Mouse (Mus musculus): ENCODE data around the gene Gm10912. TPM values are rescaled to one million over a fixed set of nuclear protein-coding genes. Genes with fewer than 3 reads are reported as not detected.

Gene Gm10912
- total and polyA plus RNA-seq, 2 experiments from 2014 or later, result not detected

DNA sequence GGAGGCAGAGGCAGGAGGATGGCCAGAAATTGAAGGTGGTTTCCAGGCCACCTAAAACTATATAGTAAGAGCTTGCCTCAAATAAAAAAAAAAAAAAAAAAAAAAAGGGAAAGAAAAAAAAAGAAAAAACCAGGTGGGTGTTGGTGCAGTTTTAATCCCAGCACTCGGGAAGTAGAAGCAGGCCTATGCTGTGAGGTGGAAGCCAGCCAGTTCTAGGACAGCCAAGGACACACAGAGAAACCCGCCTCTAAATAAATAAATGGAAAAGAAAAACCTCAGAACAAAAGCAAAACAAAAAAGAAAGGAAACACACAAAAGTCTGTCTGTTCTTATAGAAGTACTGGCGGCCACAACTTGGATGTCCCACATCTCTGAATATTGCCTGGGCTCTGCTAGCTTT is 49.3 kb downstream of the Gm10912 start:
- Histone ChIP-seq H3K4me3 (ENCODE audit: low read length) (no peak overlapping the region), H3K4me1 (ENCODE audit: insufficient read depth, low read length) (no peaks in the 10 kb centered on the region), H3K9ac (replicated peaks; ENCODE audit: low read length) (no peak overlapping the region), H3K36me3 (ENCODE audit: insufficient read depth, low read length) (no peaks in the 10 kb centered on the region), H3K27me3 (ENCODE audit: insufficient read depth, low read length) (no peaks in the 10 kb centered on the region), H3K27ac (no peak overlapping the region), H3K4me2 (ENCODE audit: low read depth, low read length) (no peak overlapping the region), H3K9me3 (ENCODE audit: low read length) (no peaks in the 10 kb centered on the region)
- no peak for TF ChIP-seq CTCF (IDR thresholded peaks at IDR 0.05; ENCODE audit: low read depth)
- ATAC-seq, result no peak
- DNase-seq (ENCODE audit: low spot score), result no peak
- 66% methylated on average over 3 of the region's 3 CpGs for WGBS

Other genes starting within 250 kb of the Gm10912 start
- 25.7 and 28.0 TPM in 2 replicates for gene Lmo2, start 107.8 kb upstream of the Gm10912 start, total RNA-seq (2014; rRNA removed)
- gene Lmo2, start 107.8 kb upstream of the Gm10912 start, polyA plus RNA-seq (2015; fragmentation: Nextera tagmentation; extraction: Ambion mirVana), result 31.2 TPM in 2 replicates
- 59.5 and 70.6 TPM in 2 replicates for gene Fbxo3, start 38.1 kb upstream of the Gm10912 start, total RNA-seq (2014; rRNA removed)
- 65.1 and 67.0 TPM in 2 replicates for gene Fbxo3, start 38.1 kb upstream of the Gm10912 start, polyA plus RNA-seq (2015; fragmentation: Nextera tagmentation; extraction: Ambion mirVana)
- not detected in 2 replicates for gene 4931422A03Rik, start 37.5 kb upstream of the Gm10912 start, total RNA-seq (2014; rRNA removed)
- 1.9 and 2.5 TPM in 2 replicates for gene 4931422A03Rik, start 37.5 kb upstream of the Gm10912 start, polyA plus RNA-seq (2015; fragmentation: Nextera tagmentation; extraction: Ambion mirVana)
- gene Gm10799, start 2.7 kb downstream of the Gm10912 start, total RNA-seq (2014; rRNA removed), result not detected in 2 replicates
- gene Gm10799, start 2.7 kb downstream of the Gm10912 start, polyA plus RNA-seq (2015; fragmentation: Nextera tagmentation; extraction: Ambion mirVana), result not detected in 2 replicates
- gene Cd59b, start 4.0 kb downstream of the Gm10912 start, total RNA-seq (2014; rRNA removed), result not detected in 2 replicates
- gene Cd59b, start 4.0 kb downstream of the Gm10912 start, polyA plus RNA-seq (2015; fragmentation: Nextera tagmentation; extraction: Ambion mirVana), result 3.5 and 3.9 TPM in 2 replicates
- 2.9 and 8.9 TPM in 2 replicates for gene Cd59a, start 30.0 kb downstream of the Gm10912 start, total RNA-seq (2014; rRNA removed)
- 16.0 and 17.0 TPM in 2 replicates for gene Cd59a, start 30.0 kb downstream of the Gm10912 start, polyA plus RNA-seq (2015; fragmentation: Nextera tagmentation; extraction: Ambion mirVana)
- 0.31 and 2.2 TPM in 2 replicates for gene A930018P22Rik, start 56.9 kb downstream of the Gm10912 start, total RNA-seq (2014; rRNA removed)
- 0.23 TPM in 1 of 2 replicates, not detected in the other for gene A930018P22Rik, start 56.9 kb downstream of the Gm10912 start, polyA plus RNA-seq (2015; fragmentation: Nextera tagmentation; extraction: Ambion mirVana)